Mouse (Mus musculus) thymus, adult 2 months (tissue): Measurements from ENCODE around the gene Olfml2a. TPM values are rescaled to one million over a fixed set of nuclear protein-coding genes. Genes with fewer than 3 reads are reported as not detected.

Experiments used
- DNase-seq: peaks from one replicate; pipeline ENCODE4 v3.0.0; 2021
- H3K27ac ChIP-seq: fragments of 200-500 bp; 2 replicates; pipeline ENCODE4 v1.5.1; 2012; ENCODE audit warnings: low read length, control low read depth; ENCODE audit not compliant: control insufficient read depth, insufficient read depth
- H3K27me3 ChIP-seq: fragments of 200-500 bp; 2 replicates; pipeline ENCODE4 v1.6.1; 2012; ENCODE audit warnings: mild to moderate bottlenecking, low read length, moderate library complexity, mixed read lengths; ENCODE audit not compliant: control insufficient read depth, insufficient read depth
- H3K36me3 ChIP-seq: fragments of 200-500 bp; 2 replicates; pipeline ENCODE4 v1.6.1; 2012; ENCODE audit warnings: mild to moderate bottlenecking, low read length, moderate library complexity; ENCODE audit not compliant: control insufficient read depth, insufficient read depth
- H3K4me1 ChIP-seq: fragments of 200-500 bp; replicated peaks from 2 replicates; pipeline ENCODE4 v1.6.1; 2012; ENCODE audit warnings: low read length; ENCODE audit not compliant: control insufficient read depth, insufficient read depth
- H3K4me3 ChIP-seq: fragments of 200-500 bp; 2 replicates; pipeline ENCODE4 v1.5.1; 2012; ENCODE audit warnings: mild to moderate bottlenecking, low read length, control low read depth, moderate library complexity; ENCODE audit not compliant: control insufficient read depth, insufficient read depth
- CTCF ChIP-seq: fragments of 200-500 bp; IDR thresholded peaks from 2 replicates; pipeline ENCODE4 v1.5.1; 2012; ENCODE audit warnings: mild to moderate bottlenecking, control low read depth, low read length, moderate library complexity, borderline replicate concordance; ENCODE audit not compliant: control insufficient read depth, poor library complexity, insufficient read depth; ENCODE audit errors: extremely low read depth
- POLR2A ChIP-seq: fragments of 200-500 bp; IDR thresholded peaks from 2 replicates; pipeline ENCODE4 v1.6.1; 2012; ENCODE audit warnings: mild to moderate bottlenecking, low read length, control low read depth, moderate library complexity; ENCODE audit not compliant: control insufficient read depth, poor library complexity, insufficient read depth; ENCODE audit errors: extremely low read depth
- WGBS: fragments of 180-500 bp; shearing (Covaris S2); methylation state at CpG from one replicate; pipeline ENCODE4 v1.1.7; 2018; 5-methylcytosine and 5-hydroxymethylcytosine counted together
- polyA plus RNA-seq: library from polyadenylated mRNA; depleted of rRNA; stranded (reverse); fragments of >200 nt; gene quantifications from 2 replicates; pipeline ENCODE4 v1.2.3, GENCODE M21; 2012

Olfml2a gene
- polyA plus RNA-seq, 1 experiment = 5.0 TPM

DNA sequence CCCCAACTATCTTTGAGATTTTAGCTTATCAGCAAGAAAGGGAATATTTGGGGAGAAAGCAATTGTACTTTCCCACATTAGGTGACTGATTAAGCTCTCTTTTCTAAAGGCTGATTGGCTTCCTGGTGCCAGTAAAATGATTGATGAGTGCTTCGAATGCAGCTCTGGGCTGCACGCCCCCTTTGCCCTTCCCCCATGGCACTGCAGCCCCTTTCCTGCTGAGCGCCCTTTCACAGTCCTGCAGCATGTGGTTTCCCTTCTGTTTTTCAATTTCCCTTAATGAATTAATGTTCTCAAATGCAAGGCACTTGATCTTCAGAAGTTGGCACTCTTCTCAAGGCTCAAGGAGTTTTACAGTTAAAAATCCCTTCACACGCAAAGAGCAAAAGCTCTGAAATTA, 16.8 kb upstream of the Olfml2a start:
- WGBS = 77% methylated on average over 4 of the region's 4 CpGs
- no peak for TF ChIP-seq POLR2A
- TF ChIP-seq CTCF = no peak

DNA sequence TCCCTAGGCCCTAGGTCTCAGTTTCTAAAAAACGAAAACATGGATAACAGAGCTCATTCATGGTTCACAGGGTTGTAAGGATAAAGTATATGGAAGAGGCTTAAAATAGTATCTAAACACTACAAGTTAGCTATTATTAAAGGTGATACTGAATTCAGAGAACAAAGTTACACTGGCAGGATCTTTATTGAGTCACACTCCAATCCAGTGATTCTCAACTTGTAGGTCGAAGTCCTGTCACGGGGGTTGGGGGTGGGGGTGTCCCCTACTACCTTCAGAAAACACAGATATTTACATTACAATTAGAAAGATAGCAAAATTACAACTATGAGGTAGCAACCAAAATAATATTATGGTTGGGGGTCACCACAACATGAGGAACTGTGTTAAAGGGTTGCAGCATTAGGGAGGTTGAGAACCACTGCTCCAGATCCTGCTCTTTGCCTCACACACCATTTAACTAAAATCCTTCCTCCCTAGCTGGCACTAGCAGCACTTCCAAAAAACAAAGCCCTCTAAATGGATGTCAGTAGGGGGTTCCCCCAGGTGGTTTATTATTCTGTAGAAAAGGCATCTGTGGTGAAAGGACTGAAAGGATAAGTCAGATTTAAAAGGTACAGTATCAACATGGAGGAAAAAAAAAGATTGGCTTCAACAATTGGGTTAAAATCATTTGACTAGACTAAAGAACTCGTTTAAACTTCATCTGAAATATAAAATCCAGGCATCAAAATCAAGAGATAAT, 14.7 kb upstream of the Olfml2a start:
- Histone ChIP-seq H3K27me3 (no peaks in the 10 kb centered on the region), H3K36me3 (no peaks in the 10 kb centered on the region), H3K4me1 (no peaks in the 10 kb centered on the region), H3K27ac (no peak overlapping the region), H3K4me3 (no peak overlapping the region)
- TF ChIP-seq POLR2A (no peak), CTCF (no peak)
- 92% methylated on average over 4 of the region's 4 CpGs for WGBS
- no peak for DNase-seq

More for the DNA sequence above, 16.8 kb upstream of the Olfml2a start:
- Histone ChIP-seq H3K27me3 (no peaks in the 10 kb centered on the region), H3K27ac (no peak overlapping the region), H3K4me1 (no peaks in the 10 kb centered on the region), H3K36me3 (no peaks in the 10 kb centered on the region), H3K4me3 (no peak overlapping the region)
- no peak for DNase-seq

GRCm38 (mm10) chr2:38921374-38921773, 10.4 kb upstream of the Olfml2a start:
- WGBS = 41% methylated on average over 1 of the region's 1 CpGs
- Histone ChIP-seq H3K27me3 (peaks cover 9% of the 10 kb centered on the region; the same call in 1 of the 2 replicates), H3K4me3 (no peak overlapping the region), H3K27ac (no peak overlapping the region), H3K4me1 (peaks cover 7% of the 10 kb centered on the region; the same call in 1 of the 2 replicates), H3K36me3 (no peaks in the 10 kb centered on the region)
- no peak for DNase-seq
- TF ChIP-seq CTCF = no peak
- no peak for TF ChIP-seq POLR2A

GRCm38 (mm10) chr2:38923471-38923870, 8.3 kb upstream of the Olfml2a start:
- Histone ChIP-seq H3K27me3 (peaks cover 9% of the 10 kb centered on the region; the same call in 1 of the 2 replicates), H3K4me3 (no peak overlapping the region), H3K36me3 (no peaks in the 10 kb centered on the region), H3K4me1 (peaks cover 9% of the 10 kb centered on the region), H3K27ac (no peak overlapping the region)
- TF ChIP-seq POLR2A (no peak), CTCF (no peak)
- 70% methylated on average over 3 of the region's 3 CpGs for WGBS
- no peak for DNase-seq

DNA sequence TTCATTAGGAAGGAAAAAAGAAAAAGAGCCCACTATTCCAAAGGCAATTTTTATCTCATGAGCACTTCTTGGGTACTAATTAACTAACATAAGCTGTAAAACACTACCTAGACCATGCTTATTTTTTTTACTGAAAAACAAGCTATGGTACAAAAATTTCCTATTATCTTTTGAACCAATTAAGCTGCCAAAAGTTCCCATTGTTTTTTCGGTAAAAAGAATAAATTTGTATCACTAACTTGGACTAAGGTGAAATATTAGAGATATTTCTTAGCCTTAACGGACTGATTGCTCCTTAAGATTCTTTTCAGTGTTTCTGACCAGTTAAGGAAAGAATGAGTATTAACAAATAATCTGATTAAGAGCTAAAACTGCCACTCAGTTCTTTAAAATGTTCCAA, 7.9 kb upstream of the Olfml2a start:
- DNase-seq = no peak
- no peak for TF ChIP-seq POLR2A
- TF ChIP-seq CTCF = no peak
- peaks cover 9% of the 10 kb centered on the region for H3K4me1 ChIP-seq
- no peak overlapping the region for H3K27ac ChIP-seq
- 80% methylated on average over 2 of the region's 2 CpGs for WGBS
- peaks cover 9% of the 10 kb centered on the region; the same call in 1 of the 2 replicates for H3K27me3 ChIP-seq
- H3K36me3 ChIP-seq = no peaks in the 10 kb centered on the region
- H3K4me3 ChIP-seq = no peak overlapping the region

GRCm38 (mm10) chr2:38924571-38924970, 7.2 kb upstream of the Olfml2a start:
- Histone ChIP-seq H3K36me3 (no peaks in the 10 kb centered on the region), H3K4me1 (peaks cover 9% of the 10 kb centered on the region), H3K27me3 (peaks cover 9% of the 10 kb centered on the region; the same call in 1 of the 2 replicates), H3K4me3 (no peak overlapping the region), H3K27ac (no peak overlapping the region)
- no peak for TF ChIP-seq CTCF
- TF ChIP-seq POLR2A = no peak
- no peak for DNase-seq
- 47% methylated on average over 10 of the region's 10 CpGs for WGBS
